Mouse (Mus musculus) liver, embryonic 13.5 days (tissue): ENCODE data around the gene Ptprd. TPM values are rescaled to one million over a fixed set of nuclear protein-coding genes. Genes with fewer than 3 reads are reported as not detected.

Experiments used
- ATAC-seq: fragments of 200-750 bp; cut with Nextera tagmentation; 2 replicates; pipeline ENCODE4 v1.8.0; 2017; ENCODE audit warnings: low read depth, mild to moderate bottlenecking, moderate number of reproducible peaks, moderate library complexity
- DNase-seq: peaks from one replicate; pipeline ENCODE4 v3.0.0; 2022
- H3K27ac ChIP-seq: fragments of 300-500 bp; sonication (generic); 2 replicates; pipeline ENCODE4 v1.5.1; 2015; ENCODE audit warnings: moderate library complexity, mild to moderate bottlenecking, inconsistent platforms
- H3K27me3 ChIP-seq: fragments of 300-500 bp; sonication (generic); 2 replicates; pipeline ENCODE4 v1.6.1; 2015; ENCODE audit warnings: mild to moderate bottlenecking, inconsistent platforms
- H3K36me3 ChIP-seq: fragments of 300-500 bp; sonication (generic); 2 replicates; pipeline ENCODE4 v1.6.1; 2015; ENCODE audit warnings: mild to moderate bottlenecking, inconsistent platforms
- H3K4me1 ChIP-seq: fragments of 300-500 bp; sonication (generic); replicated peaks from 2 replicates; pipeline ENCODE4 v1.6.1; 2015; ENCODE audit warnings: inconsistent platforms
- H3K4me2 ChIP-seq: fragments of 300-500 bp; sonication (generic); 2 replicates; pipeline ENCODE4 v1.6.1; 2015; ENCODE audit warnings: inconsistent platforms, mild to moderate bottlenecking, moderate library complexity
- H3K4me3 ChIP-seq: fragments of 300-500 bp; sonication (generic); replicated peaks from 2 replicates; pipeline ENCODE4 v1.5.1; 2015; ENCODE audit warnings: mild to moderate bottlenecking, inconsistent platforms
- H3K9ac ChIP-seq: fragments of 300-500 bp; sonication (generic); 2 replicates; pipeline ENCODE4 v1.6.1; 2015; ENCODE audit warnings: mild to moderate bottlenecking, inconsistent platforms
- H3K9me3 ChIP-seq: fragments of 300-500 bp; sonication (generic); replicated peaks from 2 replicates; pipeline ENCODE4 v1.6.1; 2016; ENCODE audit warnings: inconsistent platforms
- WGBS: fragments of 180-500 bp; shearing (Covaris S2); methylation state at CpG from one replicate; pipeline ENCODE4 v1.1.7; 2015; ENCODE audit not compliant: insufficient replicate concordance; 5-methylcytosine and 5-hydroxymethylcytosine counted together
- polyA plus RNA-seq: library from polyadenylated mRNA; unstranded; fragments of >200 nt; fragmentation: Nextera tagmentation; extraction: Ambion mirVana; gene quantifications from 2 replicates; pipeline ENCODE4 v1.2.1, GENCODE M21; 2015

Ptprd gene
- polyA plus RNA-seq, 1 experiment from 2014 or later: 1.8 TPM

GRCm38 (mm10) chr4:76460556-76460955, 1751.2 kb downstream of the Ptprd start:
- Histone ChIP-seq H3K27ac (no peak overlapping the region), H3K4me3 (no peak overlapping the region), H3K4me1 (no peaks in the 10 kb centered on the region), H3K9ac (no peak overlapping the region), H3K9me3 (no peaks in the 10 kb centered on the region), H3K4me2 (no peak overlapping the region), H3K36me3 (no peaks in the 10 kb centered on the region), H3K27me3 (no peaks in the 10 kb centered on the region)
- DNase-seq (no peak), ATAC-seq (no peak)
- 55% methylated on average over 1 of the region's 1 CpGs for WGBS

DNA sequence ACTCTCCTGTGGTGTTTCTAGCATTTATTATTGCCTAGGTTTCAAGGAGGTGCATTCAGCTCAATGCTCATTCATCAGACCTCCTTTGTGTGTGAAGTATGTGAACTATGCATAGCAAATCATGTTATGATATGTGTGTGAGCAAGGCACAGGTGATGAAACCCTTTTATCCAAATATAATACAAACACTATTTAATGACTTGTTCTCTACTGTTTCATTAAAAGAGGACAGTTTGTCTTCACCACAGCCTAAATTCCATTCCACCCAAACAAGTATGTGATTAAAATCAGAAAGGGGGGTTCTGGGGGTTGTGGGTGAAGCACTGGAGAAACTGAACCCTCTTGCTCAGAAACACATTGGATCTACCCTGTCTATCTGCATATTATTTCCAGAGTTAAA, 1752.1 kb downstream of the Ptprd start:
- H3K9ac ChIP-seq: no peak overlapping the region
- DNase-seq: no peak
- ATAC-seq: no peak
- H3K4me3 ChIP-seq: no peak overlapping the region
- H3K27ac ChIP-seq: no peak overlapping the region
- H3K27me3 ChIP-seq: no peaks in the 10 kb centered on the region
- no peaks in the 10 kb centered on the region for H3K9me3 ChIP-seq
- H3K4me1 ChIP-seq: no peaks in the 10 kb centered on the region
- no peaks in the 10 kb centered on the region for H3K36me3 ChIP-seq
- no peak overlapping the region for H3K4me2 ChIP-seq

DNA sequence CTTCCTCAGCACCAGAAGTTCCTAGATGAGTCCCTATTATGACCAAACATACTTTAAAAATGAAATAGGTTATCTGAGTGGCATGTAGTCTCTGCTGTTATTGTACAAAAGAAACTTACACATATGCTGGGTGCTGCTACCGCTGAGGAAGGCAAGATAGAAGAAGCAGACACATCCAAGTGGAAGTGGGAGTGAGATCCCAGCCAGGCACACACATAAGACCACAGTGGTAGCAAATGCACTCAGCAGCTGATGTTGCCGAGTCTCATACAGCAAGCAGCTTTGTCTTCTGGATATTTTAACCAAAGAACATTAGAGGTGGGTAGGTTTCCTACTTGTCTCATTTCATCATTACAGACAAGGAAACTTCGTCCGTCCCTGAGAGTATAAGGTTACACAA, 1759.5 kb downstream of the Ptprd start:
- no peak overlapping the region for H3K4me2 ChIP-seq
- H3K4me1 ChIP-seq: no peaks in the 10 kb centered on the region
- DNase-seq: no peak
- no peak overlapping the region for H3K27ac ChIP-seq
- H3K4me3 ChIP-seq: no peak overlapping the region
- H3K9ac ChIP-seq: no peak overlapping the region
- WGBS: 63% methylated on average over 4 of the region's 4 CpGs
- no peaks in the 10 kb centered on the region for H3K36me3 ChIP-seq
- no peak for ATAC-seq
- H3K27me3 ChIP-seq: peaks cover 44% of the 10 kb centered on the region
- H3K9me3 ChIP-seq: no peaks in the 10 kb centered on the region

- no peak overlapping the region for H3K27ac ChIP-seq
- H3K4me2 ChIP-seq: peak overlapping the region; percentile 65
- H3K27me3 ChIP-seq: peaks cover 44% of the 10 kb centered on the region
- WGBS: 23% methylated on average over 8 of the region's 8 CpGs
- H3K9me3 ChIP-seq: no peaks in the 10 kb centered on the region
- H3K9ac ChIP-seq: no peak overlapping the region
- no peak for DNase-seq
- no peaks in the 10 kb centered on the region for H3K4me1 ChIP-seq
- ATAC-seq: no peak
- peak overlapping the region; percentile 60; the same call in 1 of the 2 replicates for H3K4me3 ChIP-seq
- no peaks in the 10 kb centered on the region for H3K36me3 ChIP-seq
Observed at GRCm38 (mm10) chr4:76451019-76451552, 1760.7 kb downstream of the Ptprd start.

- Histone ChIP-seq H3K9ac (peak overlapping the region; percentile 62; the same call in 1 of the 2 replicates), H3K9me3 (no peaks in the 10 kb centered on the region), H3K27ac (peak overlapping the region; percentile 47; the same call in 1 of the 2 replicates), H3K36me3 (no peaks in the 10 kb centered on the region), H3K4me1 (no peaks in the 10 kb centered on the region), H3K4me3 (peak overlapping the region; percentile 60), H3K4me2 (peak overlapping the region; percentile 65), H3K27me3 (peaks cover 44% of the 10 kb centered on the region)
- WGBS: under 1% methylated on average over 32 of the region's 34 CpGs
- no peak for DNase-seq
- ATAC-seq: 0 out of 2 replicates have a peak, but pooled peaks have one; percentile 48
Observed at GRCm38 (mm10) chr4:76450351-76451018, 1761.3 kb downstream of the Ptprd start.

GRCm38 (mm10) chr4:76449466-76450350, 1762.1 kb downstream of the Ptprd start:
- ATAC-seq (peak; percentile 59), DNase-seq (no peak)
- Histone ChIP-seq H3K9me3 (no peaks in the 10 kb centered on the region), H3K27me3 (peaks cover 44% of the 10 kb centered on the region), H3K9ac (peak overlapping the region; percentile 62), H3K4me2 (peak overlapping the region; percentile 65), H3K27ac (peak overlapping the region; percentile 47), H3K36me3 (no peaks in the 10 kb centered on the region), H3K4me1 (no peaks in the 10 kb centered on the region), H3K4me3 (peak overlapping the region; percentile 60)
- WGBS: under 1% methylated on average over 85 of the region's 99 CpGs

- H3K9ac ChIP-seq: peak overlapping the region; percentile 62
- no peak for DNase-seq
- peak overlapping the region; percentile 65 for H3K4me2 ChIP-seq
- H3K27ac ChIP-seq: no peak overlapping the region
- ATAC-seq: no peak
- H3K27me3 ChIP-seq: peaks cover 44% of the 10 kb centered on the region
- H3K9me3 ChIP-seq: no peaks in the 10 kb centered on the region
- H3K4me3 ChIP-seq: peak overlapping the region; percentile 60
- WGBS: 2% methylated on average over 24 of the region's 24 CpGs
- H3K4me1 ChIP-seq: no peaks in the 10 kb centered on the region
- H3K36me3 ChIP-seq: no peaks in the 10 kb centered on the region
Observed at GRCm38 (mm10) chr4:76448678-76449465, 1762.9 kb downstream of the Ptprd start.

DNA sequence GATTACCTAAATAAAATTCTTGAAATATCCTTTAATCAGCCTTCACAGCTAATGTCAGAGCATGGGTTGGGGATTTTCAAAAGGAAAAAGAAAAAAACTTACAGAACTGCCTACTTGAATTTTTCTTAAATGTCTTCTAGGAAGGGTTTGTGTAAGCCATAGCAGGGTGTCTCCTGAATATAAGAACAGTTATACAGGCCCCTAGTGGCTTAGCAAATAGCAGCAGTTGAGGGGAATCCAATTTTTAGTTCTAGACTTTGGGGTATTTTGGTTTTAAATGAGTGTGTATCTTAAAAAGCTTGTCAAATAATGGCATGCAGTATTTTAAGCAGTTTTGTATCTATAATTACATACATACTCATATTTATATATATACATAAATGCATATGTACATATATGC, 1764.4 kb downstream of the Ptprd start:
- no peak overlapping the region for H3K4me3 ChIP-seq
- no peaks in the 10 kb centered on the region for H3K9me3 ChIP-seq
- H3K36me3 ChIP-seq: no peaks in the 10 kb centered on the region
- H3K9ac ChIP-seq: no peak overlapping the region
- no peaks in the 10 kb centered on the region for H3K4me1 ChIP-seq
- ATAC-seq (no peak), DNase-seq (no peak)
- no peak overlapping the region for H3K4me2 ChIP-seq
- peaks cover 44% of the 10 kb centered on the region for H3K27me3 ChIP-seq
- H3K27ac ChIP-seq: no peak overlapping the region

DNA sequence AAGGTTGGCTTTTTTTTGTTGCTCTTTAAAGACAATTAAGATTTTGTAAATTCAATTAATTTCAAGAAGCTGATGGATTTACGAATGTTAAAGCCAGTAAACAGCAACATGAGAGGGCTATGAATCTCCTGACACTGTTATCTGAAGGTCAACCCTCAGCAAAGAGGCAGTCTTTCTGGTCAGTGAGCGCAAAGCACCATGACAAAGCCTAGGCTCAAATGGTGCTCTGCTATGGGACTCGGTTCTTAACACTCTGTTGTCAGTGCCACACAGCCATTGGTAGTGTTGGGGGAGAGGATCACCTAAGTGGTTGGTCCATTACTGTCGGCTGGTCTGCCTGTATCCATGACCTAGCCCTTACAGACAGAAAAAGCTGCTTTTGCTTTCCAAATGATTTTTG, 1767.0 kb downstream of the Ptprd start:
- no peak overlapping the region for H3K27ac ChIP-seq
- no peaks in the 10 kb centered on the region for H3K4me1 ChIP-seq

GRCm38 (mm10) chr4:76443553-76443952, 1768.2 kb downstream of the Ptprd start:
- Histone ChIP-seq H3K4me1 (no peaks in the 10 kb centered on the region), H3K9me3 (no peaks in the 10 kb centered on the region), H3K4me2 (no peak overlapping the region), H3K9ac (no peak overlapping the region), H3K36me3 (no peaks in the 10 kb centered on the region), H3K27me3 (peaks cover 8% of the 10 kb centered on the region), H3K27ac (no peak overlapping the region), H3K4me3 (no peak overlapping the region)
- ATAC-seq (no peak), DNase-seq (no peak)
- 66% methylated on average over 4 of the region's 4 CpGs for WGBS

More for the DNA sequence above, 1767.0 kb downstream of the Ptprd start:
- no peak for DNase-seq
- no peak overlapping the region for H3K4me2 ChIP-seq
- ATAC-seq: no peak
- H3K36me3 ChIP-seq: no peaks in the 10 kb centered on the region
- no peak overlapping the region for H3K4me3 ChIP-seq
- H3K27me3 ChIP-seq: peaks cover 21% of the 10 kb centered on the region
- 60% methylated on average over 4 of the region's 4 CpGs for WGBS
- H3K9me3 ChIP-seq: no peaks in the 10 kb centered on the region
- H3K9ac ChIP-seq: no peak overlapping the region

GRCm38 (mm10) chr4:76440791-76441364, 1770.9 kb downstream of the Ptprd start:
- 47% methylated on average over 6 of the region's 6 CpGs for WGBS
- no peak for ATAC-seq
- Histone ChIP-seq H3K27ac (no peak overlapping the region), H3K4me3 (no peak overlapping the region), H3K4me2 (no peak overlapping the region), H3K9ac (no peak overlapping the region), H3K27me3 (no peaks in the 10 kb centered on the region), H3K36me3 (no peaks in the 10 kb centered on the region), H3K4me1 (no peaks in the 10 kb centered on the region), H3K9me3 (no peaks in the 10 kb centered on the region)
- DNase-seq: no peak
